Mouse (Mus musculus): ENCODE results near the gene Prpsap1. TPM values are rescaled to one million over a fixed set of nuclear protein-coding genes. Genes with fewer than 3 reads are reported as not detected.

The Prpsap1 gene
- polyA plus RNA-seq, 1 experiment from 2014 or later = 64.4 TPM

DNA sequence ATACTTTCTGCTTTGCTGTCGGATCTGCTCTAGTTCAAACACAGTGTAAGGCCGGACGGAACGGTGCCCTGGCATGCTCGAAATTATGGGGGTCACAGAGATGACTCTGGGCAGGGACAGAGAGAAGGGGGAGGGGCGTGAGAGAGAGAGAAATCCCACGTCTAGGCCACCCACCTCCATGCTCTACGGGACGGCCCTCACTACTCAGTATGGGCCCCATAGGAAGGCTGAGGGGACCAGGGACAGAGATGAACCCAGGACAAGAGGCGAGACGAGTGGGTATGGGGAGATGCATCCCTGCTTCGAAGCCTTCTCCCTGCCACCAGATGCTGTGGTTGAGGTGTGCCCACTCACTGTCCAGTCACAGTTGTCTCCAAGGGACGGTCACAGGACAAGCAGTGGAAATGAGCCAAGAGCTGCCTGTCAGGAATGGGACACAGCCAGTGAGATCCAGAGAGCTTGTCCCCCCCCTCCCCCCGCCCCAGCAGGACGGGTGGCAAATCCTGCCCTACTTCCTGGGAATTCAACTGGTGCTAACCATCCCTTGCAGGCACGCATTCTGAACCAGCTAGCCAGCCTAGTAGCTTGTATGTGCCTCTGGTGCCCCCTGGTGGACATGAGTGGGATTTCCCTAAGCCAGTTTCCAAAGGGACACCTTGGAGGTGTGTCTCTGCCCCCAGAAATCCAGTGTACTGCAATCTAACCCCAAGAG is 48.2 kb downstream of the Prpsap1 start:
- no peaks in the 10 kb centered on the region for H3K36me3 ChIP-seq (replicated peaks; ENCODE audit: insufficient read depth, low read length)
- H3K9me3 ChIP-seq (ENCODE audit: low read length) = no peaks in the 10 kb centered on the region
- H3K27me3 ChIP-seq (ENCODE audit: insufficient read depth, low read length) = peaks cover 8% of the 10 kb centered on the region; the same call in 1 of the 2 replicates
- peak; percentile 94 for DNase-seq
- no peak overlapping the region for H3K4me2 ChIP-seq (ENCODE audit: low read depth, low read length)
- H3K27ac ChIP-seq (ENCODE audit: low read depth) = no peak overlapping the region
- WGBS (ENCODE audit: insufficient replicate concordance) = 38% methylated on average over 16 of the region's 16 CpGs
- 0 out of 2 replicates have a peak, but pooled peaks cover 2% of the 10 kb centered on the region for H3K4me1 ChIP-seq (ENCODE audit: insufficient read depth)
- peak; percentile 81 for ATAC-seq
- TF ChIP-seq EP300 (IDR thresholded peaks at IDR 0.05; ENCODE audit: low read depth) (no peak), CTCF (IDR thresholded peaks at IDR 0.05; ENCODE audit: low read depth) (peak; percentile 99)
- H3K4me3 ChIP-seq (ENCODE audit: low read depth, low read length) = no peak overlapping the region
- H3K9ac ChIP-seq (replicated peaks) = no peak overlapping the region

DNA sequence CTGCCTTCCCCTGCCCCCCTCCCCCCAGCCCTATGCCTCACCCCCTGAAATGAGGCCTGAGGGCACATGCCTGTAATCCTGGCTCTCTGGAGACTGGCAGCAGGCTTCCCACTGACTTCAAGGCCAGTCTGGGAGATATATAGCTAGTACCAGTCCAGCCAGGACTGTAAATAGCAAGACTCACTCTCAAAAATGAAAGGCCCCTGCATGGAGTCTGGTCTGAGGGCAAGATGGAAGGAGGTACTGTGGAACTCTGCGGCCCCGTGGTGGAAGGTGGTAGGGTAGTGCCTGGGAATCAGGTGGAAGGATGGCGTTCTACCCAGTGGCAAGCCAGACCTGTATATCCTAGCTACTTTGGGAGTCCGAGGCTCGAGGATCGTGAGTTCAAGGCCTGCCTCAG is 50.1 kb downstream of the Prpsap1 start:
- no peak overlapping the region for H3K4me3 ChIP-seq (ENCODE audit: low read depth, low read length)
- H3K9ac ChIP-seq (replicated peaks) = no peak overlapping the region
- H3K4me2 ChIP-seq (ENCODE audit: low read depth, low read length) = no peak overlapping the region
- H3K27me3 ChIP-seq (ENCODE audit: insufficient read depth, low read length) = peaks cover 8% of the 10 kb centered on the region; the same call in 1 of the 2 replicates
- no peak overlapping the region for H3K27ac ChIP-seq (ENCODE audit: low read depth)
- no peak for TF ChIP-seq EP300 (IDR thresholded peaks at IDR 0.05; ENCODE audit: low read depth)
- no peak for TF ChIP-seq CTCF (IDR thresholded peaks at IDR 0.05; ENCODE audit: low read depth)
- 85% methylated on average over 6 of the region's 6 CpGs for WGBS (ENCODE audit: insufficient replicate concordance)
- no peak for DNase-seq
- H3K36me3 ChIP-seq (replicated peaks; ENCODE audit: insufficient read depth, low read length) = peaks cover 7% of the 10 kb centered on the region; the same call in 1 of the 2 replicates
- no peaks in the 10 kb centered on the region for H3K9me3 ChIP-seq (ENCODE audit: low read length)
- no peak for ATAC-seq
- 0 out of 2 replicates have a peak, but pooled peaks cover 2% of the 10 kb centered on the region for H3K4me1 ChIP-seq (ENCODE audit: insufficient read depth)

DNA sequence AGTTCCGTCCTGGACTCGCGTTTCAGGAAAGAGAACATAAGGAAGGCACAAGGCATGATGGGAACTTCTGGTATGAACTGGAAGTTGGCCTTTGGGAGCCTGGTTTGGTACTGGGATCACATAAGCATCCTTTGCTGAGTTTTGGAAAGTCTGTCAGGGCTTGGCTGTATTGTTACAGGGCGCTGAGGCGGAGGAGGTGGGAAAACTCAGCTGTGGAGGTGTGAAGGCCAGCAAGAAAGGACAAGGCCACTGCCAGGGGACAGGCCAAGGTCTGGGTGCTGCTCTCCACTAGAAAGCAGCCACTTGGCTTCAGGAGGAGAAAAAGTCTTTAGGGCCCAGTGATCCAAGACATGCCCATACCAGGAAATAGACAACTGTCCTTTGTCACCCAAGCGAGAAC is 50.7 kb downstream of the Prpsap1 start:
- Histone ChIP-seq H3K9me3 (ENCODE audit: low read length) (no peaks in the 10 kb centered on the region), H3K36me3 (replicated peaks; ENCODE audit: insufficient read depth, low read length) (peaks cover 8% of the 10 kb centered on the region; the same call in 1 of the 2 replicates), H3K4me2 (ENCODE audit: low read depth, low read length) (no peak overlapping the region), H3K27me3 (ENCODE audit: insufficient read depth, low read length) (peaks cover 8% of the 10 kb centered on the region; the same call in 1 of the 2 replicates), H3K4me3 (ENCODE audit: low read depth, low read length) (no peak overlapping the region), H3K4me1 (ENCODE audit: insufficient read depth) (0 out of 2 replicates have a peak, but pooled peaks cover 2% of the 10 kb centered on the region), H3K27ac (ENCODE audit: low read depth) (no peak overlapping the region), H3K9ac (replicated peaks) (no peak overlapping the region)
- DNase-seq (no peak), ATAC-seq (no peak)
- TF ChIP-seq CTCF (IDR thresholded peaks at IDR 0.05; ENCODE audit: low read depth) = no peak
- no peak for TF ChIP-seq EP300 (IDR thresholded peaks at IDR 0.05; ENCODE audit: low read depth)
- 90% methylated on average over 6 of the region's 6 CpGs for WGBS (ENCODE audit: insufficient replicate concordance)

DNA sequence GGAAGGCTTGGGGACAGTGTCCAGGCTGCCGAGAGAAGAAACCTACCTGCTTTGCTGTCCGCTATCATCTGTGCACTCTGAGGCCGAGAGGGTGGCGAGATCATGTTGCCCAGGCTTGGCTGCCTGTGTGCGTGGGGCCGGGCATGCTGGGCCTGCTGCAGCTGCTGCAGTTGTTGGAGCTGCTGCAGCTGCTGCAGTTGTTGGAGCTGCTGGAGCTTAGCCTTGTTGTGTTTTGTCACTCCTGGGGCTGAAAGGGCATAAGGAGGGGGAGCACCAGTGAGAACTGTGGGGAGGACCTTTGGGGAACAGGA is 51.2 kb downstream of the Prpsap1 start:
- ATAC-seq = no peak
- H3K9ac ChIP-seq (replicated peaks) = no peak overlapping the region

DNA sequence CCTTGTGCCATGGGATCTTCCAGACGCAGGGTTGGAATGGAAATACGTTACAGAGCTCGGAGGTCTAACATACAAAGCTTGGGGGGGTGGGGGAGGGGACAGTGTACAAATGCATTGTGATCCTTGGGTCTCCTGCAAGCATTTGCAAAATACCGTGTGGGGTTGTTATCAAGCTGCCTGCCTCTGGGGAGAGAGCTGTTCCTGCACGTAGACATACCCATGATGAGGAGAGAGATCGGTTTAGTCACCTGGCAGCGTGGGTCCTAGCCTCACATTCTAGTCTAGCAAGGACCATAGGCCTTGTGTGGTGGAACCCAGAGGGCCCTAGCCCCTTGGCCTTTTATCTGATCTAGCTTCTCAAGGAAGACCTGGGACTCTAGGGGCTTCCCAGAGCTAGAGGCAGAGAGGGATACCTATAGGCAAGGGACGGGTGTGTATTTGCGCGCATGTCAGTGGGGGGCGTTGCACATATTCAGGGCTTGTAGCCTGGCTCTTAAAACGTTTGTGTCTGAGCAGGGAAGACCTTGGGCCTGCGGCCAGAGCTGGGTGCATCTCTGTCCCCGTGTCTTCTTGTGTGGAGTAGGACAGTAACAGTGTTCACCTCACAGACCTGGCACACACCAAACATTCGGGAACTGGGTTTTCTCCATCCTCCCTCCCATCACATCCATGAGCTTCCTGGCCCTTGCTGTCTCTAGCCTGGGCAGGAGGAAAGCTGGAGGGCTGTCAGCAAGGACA is 51.7 kb downstream of the Prpsap1 start:
- peaks cover 6% of the 10 kb centered on the region; the same call in 1 of the 2 replicates for H3K27me3 ChIP-seq (ENCODE audit: insufficient read depth, low read length)
- H3K4me2 ChIP-seq (ENCODE audit: low read depth, low read length) = no peak overlapping the region
- no peaks in the 10 kb centered on the region for H3K9me3 ChIP-seq (ENCODE audit: low read length)
- no peak overlapping the region for H3K27ac ChIP-seq (ENCODE audit: low read depth)
- H3K9ac ChIP-seq (replicated peaks) = no peak overlapping the region
- ATAC-seq (no peak), DNase-seq (no peak)
- WGBS (ENCODE audit: insufficient replicate concordance) = 70% methylated on average over 15 of the region's 15 CpGs
- TF ChIP-seq CTCF (IDR thresholded peaks at IDR 0.05; ENCODE audit: low read depth) = no peak
- TF ChIP-seq EP300 (IDR thresholded peaks at IDR 0.05; ENCODE audit: low read depth) = no peak
- H3K36me3 ChIP-seq (replicated peaks; ENCODE audit: insufficient read depth, low read length) = peaks cover 14% of the 10 kb centered on the region
- H3K4me1 ChIP-seq (ENCODE audit: insufficient read depth) = peaks cover 7% of the 10 kb centered on the region; the same call in 1 of the 2 replicates
- H3K4me3 ChIP-seq (ENCODE audit: low read depth, low read length) = no peak overlapping the region

More for the DNA sequence above, 51.2 kb downstream of the Prpsap1 start:
- DNase-seq = no peak
- no peaks in the 10 kb centered on the region for H3K9me3 ChIP-seq (ENCODE audit: low read length)
- 75% methylated on average over 6 of the region's 6 CpGs for WGBS (ENCODE audit: insufficient replicate concordance)
- peaks cover 6% of the 10 kb centered on the region; the same call in 1 of the 2 replicates for H3K27me3 ChIP-seq (ENCODE audit: insufficient read depth, low read length)
- H3K4me2 ChIP-seq (ENCODE audit: low read depth, low read length) = no peak overlapping the region
- no peak overlapping the region for H3K27ac ChIP-seq (ENCODE audit: low read depth)
- no peak overlapping the region for H3K4me3 ChIP-seq (ENCODE audit: low read depth, low read length)
- H3K4me1 ChIP-seq (ENCODE audit: insufficient read depth) = 0 out of 2 replicates have a peak, but pooled peaks cover 2% of the 10 kb centered on the region
- H3K36me3 ChIP-seq (replicated peaks; ENCODE audit: insufficient read depth, low read length) = peaks cover 8% of the 10 kb centered on the region; the same call in 1 of the 2 replicates
- TF ChIP-seq EP300 (IDR thresholded peaks at IDR 0.05; ENCODE audit: low read depth) = no peak
- no peak for TF ChIP-seq CTCF (IDR thresholded peaks at IDR 0.05; ENCODE audit: low read depth)

DNA sequence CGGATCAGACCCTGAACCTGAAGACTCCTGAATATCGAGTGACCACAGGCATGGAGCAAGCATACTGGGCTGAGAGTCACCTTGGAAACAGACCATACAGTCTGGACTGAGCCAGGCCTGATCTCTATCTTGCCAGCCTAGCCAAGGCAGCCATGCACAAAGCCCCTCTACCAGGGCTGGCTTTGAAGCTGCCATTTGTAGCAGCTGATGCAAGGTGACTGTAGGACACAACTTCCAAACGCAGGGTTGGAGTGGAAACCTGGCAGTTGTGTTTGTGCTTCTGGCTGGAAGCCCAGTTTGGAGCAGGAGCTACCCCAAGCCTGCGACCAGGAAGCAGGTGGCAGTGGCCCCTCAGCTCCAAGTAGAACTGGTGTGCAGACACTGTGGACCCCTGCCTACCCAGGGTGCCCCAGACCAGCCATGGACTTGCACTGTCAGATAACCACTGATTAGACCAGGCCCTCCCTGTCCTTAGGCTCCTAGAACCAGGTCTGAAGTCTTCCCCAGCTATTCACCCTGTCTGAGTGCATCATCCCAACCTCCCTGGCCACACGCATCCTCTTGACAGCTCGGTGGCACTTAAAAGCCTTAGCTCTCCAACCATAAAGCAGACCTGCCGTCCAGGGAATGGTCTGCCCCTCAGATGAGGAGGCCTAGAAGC is 53.5 kb downstream of the Prpsap1 start:
- no peaks in the 10 kb centered on the region for H3K9me3 ChIP-seq (ENCODE audit: low read length)
- no peaks in the 10 kb centered on the region for H3K27me3 ChIP-seq (ENCODE audit: insufficient read depth, low read length)
- ATAC-seq (no peak), DNase-seq (no peak)
- H3K4me1 ChIP-seq (ENCODE audit: insufficient read depth) = peaks cover 22% of the 10 kb centered on the region
- 60% methylated on average over 7 of the region's 7 CpGs for WGBS (ENCODE audit: insufficient replicate concordance)
- no peak overlapping the region for H3K9ac ChIP-seq (replicated peaks)
- no peak overlapping the region for H3K4me2 ChIP-seq (ENCODE audit: low read depth, low read length)
- peaks cover 31% of the 10 kb centered on the region for H3K36me3 ChIP-seq (replicated peaks; ENCODE audit: insufficient read depth, low read length)
- TF ChIP-seq EP300 (IDR thresholded peaks at IDR 0.05; ENCODE audit: low read depth) (no peak), CTCF (IDR thresholded peaks at IDR 0.05; ENCODE audit: low read depth) (no peak)
- no peak overlapping the region for H3K4me3 ChIP-seq (ENCODE audit: low read depth, low read length)
- H3K27ac ChIP-seq (ENCODE audit: low read depth) = no peak overlapping the region; the same call in 1 of the 2 replicates
